Mouse (Mus musculus) testis, adult 2 months (tissue): ENCODE measurements around the gene Scn3b.

Experiments used
- CTCF ChIP-seq: fragments of 200-500 bp; IDR thresholded peaks from 2 replicates; pipeline ENCODE4 v1.5.1; 2012; ENCODE audit warnings: low read depth, mild to moderate bottlenecking, inconsistent platforms, low read length, moderate library complexity; ENCODE audit not compliant: control insufficient read depth, insufficient read depth, insufficient replicate concordance
- POLR2A ChIP-seq: fragments of 200-500 bp; IDR thresholded peaks from 2 replicates; pipeline ENCODE4 v1.6.1; 2012; ENCODE audit warnings: low read depth, mild to moderate bottlenecking, inconsistent platforms, low read length, moderate library complexity; ENCODE audit not compliant: control insufficient read depth

- TF ChIP-seq CTCF (no peak), POLR2A (no peak)
These were observed 54.8 kb downstream of the Scn3b start for GRCm38 (mm10) chr9:40323773-40324172.
